Mouse (Mus musculus) kidney, embryonic 16.5 days (tissue): Measurements from ENCODE around the gene Gng8. TPM values are rescaled to one million over a fixed set of nuclear protein-coding genes. Genes with fewer than 3 reads are reported as not detected.

Experiments
- ATAC-seq: fragments of 200-750 bp; cut with Nextera tagmentation; 2 replicates; pipeline ENCODE4 v1.8.0; 2017; ENCODE audit warnings: moderate TSS enrichment; ENCODE audit not compliant: low FRiP score, low TSS enrichment
- H3K27ac ChIP-seq: fragments of 300-500 bp; sonication (generic); 2 replicates; pipeline ENCODE4 v1.5.1; 2014; ENCODE audit warnings: low read length
- H3K27me3 ChIP-seq: fragments of 300-500 bp; sonication (generic); 2 replicates; pipeline ENCODE4 v1.6.1; 2014; ENCODE audit warnings: low read length, control low read depth, mixed read lengths; ENCODE audit not compliant: insufficient read depth
- H3K36me3 ChIP-seq: fragments of 300-500 bp; sonication (generic); 2 replicates; pipeline ENCODE4 v1.6.1; 2014; ENCODE audit warnings: low read length, control low read depth, mixed read lengths; ENCODE audit not compliant: insufficient read depth
- H3K4me1 ChIP-seq: fragments of 300-500 bp; sonication (generic); 2 replicates; pipeline ENCODE4 v1.6.1; 2014; ENCODE audit warnings: low read length, control low read depth, mixed read lengths; ENCODE audit not compliant: insufficient read depth
- H3K4me2 ChIP-seq: fragments of 300-500 bp; sonication (generic); replicated peaks from 2 replicates; pipeline ENCODE4 v1.6.1; 2014; ENCODE audit warnings: low read depth, low read length
- H3K4me3 ChIP-seq: fragments of 300-500 bp; sonication (generic); 2 replicates; pipeline ENCODE4 v1.5.1; 2014; ENCODE audit warnings: mild to moderate bottlenecking, low read length
- H3K9ac ChIP-seq: fragments of 300-500 bp; sonication (generic); replicated peaks from 2 replicates; pipeline ENCODE4 v1.6.1; 2014; ENCODE audit warnings: low read length
- H3K9me3 ChIP-seq: fragments of 300-500 bp; sonication (generic); 2 replicates; pipeline ENCODE4 v1.6.1; 2016; ENCODE audit warnings: low read length, control low read depth
- WGBS: fragments of 180-500 bp; shearing (Covaris S2); extraction: QIAGEN DNeasy Blood & Tissue Kit; methylation state at CpG from one replicate; pipeline ENCODE4 v1.1.7; 2014; 5-methylcytosine and 5-hydroxymethylcytosine counted together
- polyA plus RNA-seq: library from polyadenylated mRNA; unstranded; fragments of >200 nt; fragmentation: Nextera tagmentation; extraction: Ambion mirVana; gene quantifications from 2 replicates; pipeline ENCODE4 v1.2.1, GENCODE M21; 2015

The Gng8 gene
- polyA plus RNA-seq, 1 experiment from 2014 or later = 7.7 TPM

- 65% methylated on average over 4 of the region's 4 CpGs for WGBS
- Histone ChIP-seq H3K27ac (no peak overlapping the region), H3K4me2 (no peak overlapping the region), H3K9ac (no peak overlapping the region), H3K36me3 (peaks cover 62% of the 10 kb centered on the region), H3K4me3 (no peak overlapping the region), H3K4me1 (no peaks in the 10 kb centered on the region), H3K27me3 (no peaks in the 10 kb centered on the region), H3K9me3 (no peaks in the 10 kb centered on the region)
- no peak for ATAC-seq
Observed at GRCm38 (mm10) chr7:16851636-16852035, 40.0 kb upstream of the Gng8 start.

- peaks cover 67% of the 10 kb centered on the region for H3K36me3 ChIP-seq
- ATAC-seq = no peak
- no peaks in the 10 kb centered on the region for H3K9me3 ChIP-seq
- no peak overlapping the region for H3K4me3 ChIP-seq
- no peak overlapping the region for H3K27ac ChIP-seq
- no peaks in the 10 kb centered on the region for H3K4me1 ChIP-seq
- H3K4me2 ChIP-seq = no peak overlapping the region
- H3K27me3 ChIP-seq = no peaks in the 10 kb centered on the region
- H3K9ac ChIP-seq = no peak overlapping the region
- 79% methylated on average over 14 of the region's 14 CpGs for WGBS
Observed at GRCm38 (mm10) chr7:16853302-16853831, 38.2 kb upstream of the Gng8 start.

GRCm38 (mm10) chr7:16858336-16858735 lies 33.2 kb upstream of the Gng8 start:
- Histone ChIP-seq H3K9ac (no peak overlapping the region), H3K36me3 (peaks cover 38% of the 10 kb centered on the region), H3K27ac (no peak overlapping the region), H3K4me3 (no peak overlapping the region), H3K4me1 (no peaks in the 10 kb centered on the region), H3K4me2 (no peak overlapping the region; the same call in 1 of the 2 replicates), H3K9me3 (no peaks in the 10 kb centered on the region), H3K27me3 (no peaks in the 10 kb centered on the region)
- 21% methylated on average over 17 of the region's 17 CpGs for WGBS
- ATAC-seq = no peak

DNA sequence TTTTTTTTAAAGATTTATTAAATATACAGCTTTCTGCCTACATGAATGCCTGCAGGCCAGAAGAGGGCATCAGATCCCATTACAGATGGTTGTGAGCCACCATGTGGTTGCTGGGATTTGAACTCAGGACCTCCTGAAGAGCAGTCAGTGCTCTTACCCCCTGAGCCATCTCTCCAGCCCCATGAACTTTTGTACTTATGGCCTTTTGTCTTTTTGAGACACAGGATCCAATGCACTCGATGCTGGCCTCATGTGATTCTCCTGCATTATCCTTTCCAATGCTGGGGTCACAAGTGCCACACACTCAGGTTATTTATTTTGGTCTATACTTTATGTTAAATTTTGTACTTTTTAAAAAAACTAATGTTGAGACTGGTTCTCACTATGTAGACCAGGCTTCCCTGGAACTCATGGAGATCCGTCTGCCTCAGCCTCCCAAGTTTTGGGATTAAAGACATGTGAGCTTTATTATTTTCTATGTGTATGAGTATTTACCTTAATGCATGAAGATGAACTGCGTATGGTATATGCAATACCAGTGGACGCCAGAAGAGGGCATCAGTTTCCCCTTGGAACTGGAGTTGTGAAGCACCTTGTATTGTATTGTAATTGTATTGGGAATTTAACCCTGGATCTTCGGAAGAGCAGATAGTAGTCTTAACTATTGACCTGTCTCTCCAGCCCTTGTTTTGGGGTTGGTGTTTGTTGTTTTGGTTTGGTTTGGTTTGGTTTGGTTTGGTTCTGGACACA lies 31.5 kb upstream of the Gng8 start:
- Histone ChIP-seq H3K9ac (no peak overlapping the region), H3K36me3 (peaks cover 33% of the 10 kb centered on the region), H3K4me3 (no peak overlapping the region), H3K27ac (no peak overlapping the region), H3K4me2 (no peak overlapping the region), H3K9me3 (no peaks in the 10 kb centered on the region), H3K4me1 (no peaks in the 10 kb centered on the region), H3K27me3 (no peaks in the 10 kb centered on the region)
- no peak for ATAC-seq
- WGBS = 33% methylated on average over 5 of the region's 5 CpGs

DNA sequence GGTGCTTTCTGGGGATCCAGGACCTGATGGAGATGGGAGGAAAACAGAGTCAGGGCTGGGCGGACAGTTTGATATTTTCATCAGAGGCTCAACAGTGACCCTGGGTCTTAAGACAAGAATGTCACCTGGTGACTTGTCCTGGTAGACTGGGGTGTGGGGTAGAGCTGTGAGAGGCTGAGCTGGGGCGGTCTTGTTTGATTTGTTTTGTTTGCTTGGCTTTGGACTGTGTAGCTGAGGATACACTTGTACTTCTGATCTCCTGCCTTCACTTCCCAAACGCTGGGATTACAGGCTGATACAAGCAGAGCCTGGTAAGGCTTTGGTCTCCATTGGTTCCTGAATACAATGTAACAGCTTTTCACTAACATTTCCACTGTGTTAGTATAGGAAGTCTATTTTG lies 24.1 kb upstream of the Gng8 start:
- no peak for ATAC-seq

GRCm38 (mm10) chr7:16869497-16869896 lies 22.1 kb upstream of the Gng8 start:
- H3K4me2 ChIP-seq = peak overlapping the region; percentile 47
- no peaks in the 10 kb centered on the region for H3K27me3 ChIP-seq
- WGBS = 16% methylated on average over 16 of the region's 16 CpGs
- peak; percentile 96 for ATAC-seq
- H3K36me3 ChIP-seq = peaks cover 27% of the 10 kb centered on the region; the same call in 1 of the 2 replicates
- no peaks in the 10 kb centered on the region; the same call in 1 of the 2 replicates for H3K4me1 ChIP-seq
- H3K9me3 ChIP-seq = no peaks in the 10 kb centered on the region
- no peak overlapping the region for H3K27ac ChIP-seq
- H3K9ac ChIP-seq = peak overlapping the region; percentile 22; the same call in 1 of the 2 replicates
- peak overlapping the region; percentile 29 for H3K4me3 ChIP-seq

More for the DNA sequence above, 24.1 kb upstream of the Gng8 start:
- no peaks in the 10 kb centered on the region for H3K27me3 ChIP-seq
- H3K4me3 ChIP-seq = no peak overlapping the region
- no peak overlapping the region for H3K9ac ChIP-seq
- WGBS = 89% methylated on average over 3 of the region's 3 CpGs
- peaks cover 34% of the 10 kb centered on the region for H3K36me3 ChIP-seq
- no peak overlapping the region for H3K27ac ChIP-seq
- no peak overlapping the region for H3K4me2 ChIP-seq
- no peaks in the 10 kb centered on the region for H3K9me3 ChIP-seq
- H3K4me1 ChIP-seq = no peaks in the 10 kb centered on the region; the same call in 1 of the 2 replicates

GRCm38 (mm10) chr7:16871600-16871999 lies 20.0 kb upstream of the Gng8 start:
- Histone ChIP-seq H3K27ac (no peak overlapping the region), H3K9me3 (no peaks in the 10 kb centered on the region), H3K4me1 (peaks cover 8% of the 10 kb centered on the region), H3K4me3 (no peak overlapping the region), H3K4me2 (no peak overlapping the region), H3K9ac (no peak overlapping the region), H3K27me3 (no peaks in the 10 kb centered on the region), H3K36me3 (peaks cover 17% of the 10 kb centered on the region; the same call in 1 of the 2 replicates)
- ATAC-seq = no peak
- 84% methylated on average over 10 of the region's 10 CpGs for WGBS

DNA sequence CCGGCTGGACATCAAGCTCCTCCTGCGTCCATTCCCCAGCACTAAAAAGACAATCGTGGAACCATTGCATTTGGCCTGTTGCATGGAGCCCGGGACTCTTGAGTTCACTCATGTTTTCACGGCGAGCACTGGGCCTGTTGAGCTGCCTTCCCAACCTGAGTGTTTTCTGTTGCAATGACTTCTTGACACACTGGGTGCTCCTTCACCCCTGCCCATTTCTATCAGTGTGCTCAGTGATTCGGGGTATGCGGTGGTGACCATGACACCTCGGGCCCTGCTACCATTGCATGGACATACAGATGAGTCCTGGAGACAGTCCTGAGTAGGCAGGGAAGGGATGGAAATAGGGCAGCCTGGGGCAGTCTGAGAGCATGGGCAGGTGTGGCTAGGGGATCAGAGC lies 19.1 kb upstream of the Gng8 start:
- no peak overlapping the region for H3K4me3 ChIP-seq
- no peaks in the 10 kb centered on the region for H3K9me3 ChIP-seq
- H3K36me3 ChIP-seq = peaks cover 17% of the 10 kb centered on the region; the same call in 1 of the 2 replicates
- H3K4me2 ChIP-seq = no peak overlapping the region
- H3K27ac ChIP-seq = no peak overlapping the region
- ATAC-seq = no peak
- 94% methylated on average over 9 of the region's 9 CpGs for WGBS
- H3K4me1 ChIP-seq = peaks cover 15% of the 10 kb centered on the region
- H3K9ac ChIP-seq = no peak overlapping the region
- H3K27me3 ChIP-seq = no peaks in the 10 kb centered on the region

DNA sequence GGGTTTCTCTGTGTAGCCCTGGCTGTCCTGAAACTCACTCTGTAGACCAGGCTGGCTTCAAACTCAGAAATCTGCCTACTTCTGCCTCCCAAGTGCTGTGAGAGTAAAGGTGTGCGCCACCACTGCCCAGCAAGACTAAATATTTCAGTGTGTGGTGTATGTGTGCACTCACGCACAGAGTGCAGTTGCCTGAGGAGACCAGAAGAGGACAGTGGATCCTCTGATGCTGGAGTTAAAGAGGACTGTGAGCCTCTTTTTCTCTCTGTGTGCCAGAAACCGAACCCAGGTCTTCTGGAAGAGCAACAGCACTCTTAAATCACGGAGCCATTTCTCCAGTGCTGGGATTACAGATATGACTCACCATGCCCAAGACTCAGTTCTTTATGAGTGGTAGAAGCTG lies 18.2 kb upstream of the Gng8 start:
- Histone ChIP-seq H3K4me1 (peaks cover 15% of the 10 kb centered on the region), H3K27ac (no peak overlapping the region), H3K9me3 (no peaks in the 10 kb centered on the region), H3K4me2 (no peak overlapping the region), H3K27me3 (no peaks in the 10 kb centered on the region), H3K4me3 (no peak overlapping the region), H3K9ac (no peak overlapping the region), H3K36me3 (peaks cover 16% of the 10 kb centered on the region; the same call in 1 of the 2 replicates)
- 94% methylated on average over 4 of the region's 4 CpGs for WGBS
- no peak for ATAC-seq

DNA sequence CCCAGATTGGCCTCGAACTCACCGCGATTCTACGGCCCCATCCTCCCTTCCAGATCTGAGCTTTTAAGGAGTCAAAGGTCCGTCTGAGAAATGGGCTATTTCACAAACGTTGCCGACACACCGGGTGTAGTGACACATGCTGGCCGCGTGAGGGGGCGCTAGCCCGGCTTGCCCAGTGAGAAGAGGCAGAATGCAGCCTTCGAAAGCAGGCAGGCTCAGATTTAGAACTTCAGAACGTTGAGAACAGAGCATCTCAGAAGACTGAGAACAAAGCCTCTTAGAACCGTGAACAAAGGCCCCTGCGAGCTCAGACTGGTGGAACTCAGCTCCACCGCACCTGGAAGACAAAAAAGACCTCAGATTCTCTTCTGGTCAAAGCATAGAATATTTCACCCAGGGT lies 17.4 kb upstream of the Gng8 start:
- peak overlapping the region; percentile 32 for H3K4me3 ChIP-seq
- H3K4me2 ChIP-seq = peak overlapping the region; percentile 91
- WGBS = 3% methylated on average over 17 of the region's 17 CpGs
- peak overlapping the region; percentile 93 for H3K27ac ChIP-seq
- H3K9ac ChIP-seq = peak overlapping the region; percentile 19
- peaks cover 11% of the 10 kb centered on the region; the same call in 1 of the 2 replicates for H3K36me3 ChIP-seq
- no peaks in the 10 kb centered on the region for H3K27me3 ChIP-seq
- H3K4me1 ChIP-seq = peaks cover 15% of the 10 kb centered on the region
- no peak for ATAC-seq
- no peaks in the 10 kb centered on the region for H3K9me3 ChIP-seq
